Mouse (Mus musculus): ENCODE data around the gene A730049H05Rik. TPM values are rescaled to one million over a fixed set of nuclear protein-coding genes. Genes with fewer than 3 reads are reported as not detected.

Gene A730049H05Rik
- polyA plus RNA-seq, 1 experiment from 2014 or later, result 1.2 TPM

GRCm38 (mm10) chr6:92804254-92804971 is 11.9 kb upstream of the A730049H05Rik start:
- H3K9me3 ChIP-seq, result no peaks in the 10 kb centered on the region
- no peak for ATAC-seq (ENCODE audit: low FRiP score, low read depth)
- no peak overlapping the region for H3K27ac ChIP-seq
- H3K4me1 ChIP-seq, result peaks cover 5% of the 10 kb centered on the region; the same call in 1 of the 2 replicates
- H3K4me3 ChIP-seq, result no peak overlapping the region
- H3K9ac ChIP-seq, result no peak overlapping the region
- no peaks in the 10 kb centered on the region for H3K27me3 ChIP-seq
- WGBS, result 72% methylated on average over 3 of the region's 3 CpGs
- no peak overlapping the region for H3K4me2 ChIP-seq (replicated peaks)
- H3K36me3 ChIP-seq, result peaks cover 62% of the 10 kb centered on the region

DNA sequence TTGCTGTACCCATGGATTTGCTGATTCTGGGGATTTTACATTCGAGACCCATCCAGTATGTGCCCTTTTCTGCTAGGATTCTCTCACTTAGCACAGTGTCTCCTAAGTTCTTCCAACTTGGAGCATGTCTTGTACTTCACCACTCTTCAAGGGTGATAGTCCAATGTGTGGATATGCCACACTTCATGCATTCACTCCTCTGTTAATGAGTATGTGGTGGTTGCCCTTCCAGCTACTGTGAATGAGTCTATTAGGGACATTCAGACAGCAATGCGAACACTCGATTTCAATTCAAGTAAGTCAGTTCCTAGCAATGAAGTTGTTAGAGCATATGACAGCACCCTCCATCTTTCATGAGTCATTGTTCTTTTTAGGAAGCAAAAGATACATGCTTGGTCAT is 6.5 kb upstream of the A730049H05Rik start:
- no peaks in the 10 kb centered on the region for H3K27me3 ChIP-seq
- no peaks in the 10 kb centered on the region for H3K9me3 ChIP-seq
- no peak overlapping the region for H3K9ac ChIP-seq
- no peak overlapping the region for H3K4me2 ChIP-seq (replicated peaks)
- WGBS, result 89% methylated on average over 3 of the region's 3 CpGs
- H3K4me1 ChIP-seq, result no peaks in the 10 kb centered on the region
- H3K36me3 ChIP-seq, result peaks cover 51% of the 10 kb centered on the region
- no peak overlapping the region for H3K27ac ChIP-seq
- no peak for ATAC-seq (ENCODE audit: low FRiP score, low read depth)
- H3K4me3 ChIP-seq, result no peak overlapping the region

GRCm38 (mm10) chr6:92810628-92811027 is 5.7 kb upstream of the A730049H05Rik start:
- Histone ChIP-seq H3K4me2 (replicated peaks) (no peak overlapping the region), H3K36me3 (peaks cover 43% of the 10 kb centered on the region), H3K4me1 (no peaks in the 10 kb centered on the region), H3K27me3 (no peaks in the 10 kb centered on the region), H3K9me3 (no peaks in the 10 kb centered on the region), H3K27ac (no peak overlapping the region), H3K4me3 (no peak overlapping the region), H3K9ac (no peak overlapping the region)
- no peak for ATAC-seq (ENCODE audit: low FRiP score, low read depth)
- 80% methylated on average over 2 of the region's 2 CpGs for WGBS

DNA sequence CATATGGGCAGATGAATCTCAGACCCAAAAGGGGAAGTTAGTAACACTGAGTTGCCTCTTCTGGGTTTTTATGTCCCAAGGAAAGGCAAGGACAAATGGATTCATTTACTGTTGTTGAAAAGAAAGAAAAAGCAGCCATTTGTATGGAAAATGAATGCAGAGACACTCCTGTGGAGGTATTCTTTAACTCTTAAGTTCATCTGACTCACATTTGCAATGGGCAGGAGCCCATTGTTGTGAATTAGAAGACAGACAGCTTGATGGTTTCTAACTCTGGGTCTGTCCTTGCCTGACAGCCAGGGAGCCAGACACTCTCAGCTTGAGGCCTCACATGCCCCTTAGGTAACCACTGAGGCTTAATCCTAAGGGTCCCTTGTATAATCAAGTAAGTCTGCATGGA is 4.7 kb upstream of the A730049H05Rik start:
- H3K9me3 ChIP-seq, result no peaks in the 10 kb centered on the region
- H3K4me2 ChIP-seq (replicated peaks), result no peak overlapping the region
- H3K36me3 ChIP-seq, result peaks cover 38% of the 10 kb centered on the region
- no peak overlapping the region for H3K27ac ChIP-seq
- no peak overlapping the region for H3K4me3 ChIP-seq
- no peak overlapping the region for H3K9ac ChIP-seq
- H3K4me1 ChIP-seq, result peaks cover 6% of the 10 kb centered on the region
- no peak for ATAC-seq (ENCODE audit: low FRiP score, low read depth)
- H3K27me3 ChIP-seq, result no peaks in the 10 kb centered on the region

- WGBS, result 80% methylated on average over 2 of the region's 2 CpGs
Measured at GRCm38 (mm10) chr6:92812702-92813370, 3.4 kb upstream of the A730049H05Rik start.

DNA sequence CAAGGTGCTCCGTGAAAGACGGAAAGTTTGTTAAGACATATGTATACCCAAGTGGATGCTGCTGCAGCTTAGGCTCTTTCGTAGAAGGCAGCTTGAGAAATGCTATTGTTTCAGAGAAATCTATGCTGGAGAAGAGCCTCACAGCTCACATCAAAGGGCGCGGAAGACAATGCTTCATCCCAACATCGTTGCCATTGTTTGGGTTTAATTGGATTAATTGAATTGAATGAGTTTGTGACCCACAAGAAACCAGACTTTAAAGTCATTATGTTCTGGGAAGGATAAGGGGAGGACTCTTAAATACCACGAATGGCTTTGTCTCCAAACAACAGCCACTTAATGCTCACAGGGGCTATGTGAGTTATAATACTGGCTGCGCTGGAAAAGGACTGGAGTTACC is 1.4 kb downstream of the A730049H05Rik start:
- Histone ChIP-seq H3K4me2 (replicated peaks) (no peak overlapping the region), H3K9ac (no peak overlapping the region), H3K27ac (no peak overlapping the region), H3K36me3 (peaks cover 22% of the 10 kb centered on the region; the same call in 1 of the 2 replicates), H3K4me3 (no peak overlapping the region), H3K9me3 (no peaks in the 10 kb centered on the region), H3K27me3 (no peaks in the 10 kb centered on the region), H3K4me1 (peaks cover 10% of the 10 kb centered on the region)
- 73% methylated on average over 8 of the region's 8 CpGs for WGBS
- no peak for ATAC-seq (ENCODE audit: low FRiP score, low read depth)

More at GRCm38 (mm10) chr6:92812702-92813370, 3.4 kb upstream of the A730049H05Rik start:
- H3K9ac ChIP-seq, result no peak overlapping the region
- no peak for ATAC-seq (ENCODE audit: low FRiP score, low read depth)
- H3K27me3 ChIP-seq, result no peaks in the 10 kb centered on the region
- peaks cover 10% of the 10 kb centered on the region for H3K4me1 ChIP-seq
- H3K9me3 ChIP-seq, result no peaks in the 10 kb centered on the region
- H3K27ac ChIP-seq, result no peak overlapping the region
- no peak overlapping the region for H3K4me2 ChIP-seq (replicated peaks)
- no peak overlapping the region for H3K4me3 ChIP-seq
- peaks cover 31% of the 10 kb centered on the region for H3K36me3 ChIP-seq

GRCm38 (mm10) chr6:92821606-92822005 is 5.3 kb downstream of the A730049H05Rik start:
- Histone ChIP-seq H3K27me3 (no peaks in the 10 kb centered on the region), H3K4me2 (replicated peaks) (no peak overlapping the region), H3K9ac (no peak overlapping the region), H3K4me1 (0 out of 2 replicates have a peak, but pooled peaks cover 3% of the 10 kb centered on the region), H3K27ac (no peak overlapping the region), H3K4me3 (no peak overlapping the region), H3K9me3 (no peaks in the 10 kb centered on the region), H3K36me3 (peaks cover 12% of the 10 kb centered on the region)
- no peak for ATAC-seq (ENCODE audit: low FRiP score, low read depth)
- WGBS, result 58% methylated on average over 5 of the region's 5 CpGs

- WGBS, result 72% methylated on average over 6 of the region's 6 CpGs
- Histone ChIP-seq H3K27me3 (no peaks in the 10 kb centered on the region), H3K4me2 (replicated peaks) (no peak overlapping the region), H3K27ac (no peak overlapping the region), H3K4me3 (no peak overlapping the region), H3K36me3 (peaks cover 12% of the 10 kb centered on the region), H3K9ac (no peak overlapping the region), H3K9me3 (no peaks in the 10 kb centered on the region), H3K4me1 (no peaks in the 10 kb centered on the region)
- no peak for ATAC-seq (ENCODE audit: low FRiP score, low read depth)
Measured at GRCm38 (mm10) chr6:92822006-92822405, 5.7 kb downstream of the A730049H05Rik start.

DNA sequence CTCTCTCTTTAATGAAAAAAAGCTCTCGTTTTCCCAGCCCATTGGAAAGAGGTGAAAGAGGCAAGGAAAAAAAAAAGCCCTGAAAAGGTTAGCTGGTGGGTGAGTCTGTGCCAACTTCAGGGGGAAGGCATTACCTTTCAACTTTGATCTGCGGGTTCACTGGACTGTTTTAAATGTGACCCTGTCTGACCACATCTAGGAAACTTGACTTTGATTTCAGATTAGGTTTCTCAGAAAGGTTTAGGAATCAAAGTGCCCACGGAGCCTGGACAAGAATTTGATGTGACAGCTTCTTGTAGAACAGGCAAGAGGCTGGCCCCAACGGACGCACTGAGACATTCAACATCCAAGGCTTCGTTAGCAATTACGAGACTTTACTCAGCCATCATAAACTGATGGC is 7.7 kb downstream of the A730049H05Rik start:
- no peak for ATAC-seq (ENCODE audit: low FRiP score, low read depth)
- Histone ChIP-seq H3K36me3 (peaks cover 15% of the 10 kb centered on the region), H3K9me3 (no peaks in the 10 kb centered on the region), H3K4me2 (replicated peaks) (no peak overlapping the region), H3K27me3 (no peaks in the 10 kb centered on the region), H3K4me3 (no peak overlapping the region), H3K27ac (no peak overlapping the region), H3K9ac (no peak overlapping the region), H3K4me1 (0 out of 2 replicates have a peak, but pooled peaks cover 7% of the 10 kb centered on the region)
- WGBS, result 34% methylated on average over 7 of the region's 7 CpGs

GRCm38 (mm10) chr6:92826561-92826960 is 10.3 kb downstream of the A730049H05Rik start:
- no peak for ATAC-seq (ENCODE audit: low FRiP score, low read depth)
- 94% methylated on average over 5 of the region's 5 CpGs for WGBS

GRCm38 (mm10) chr6:92827360-92827759 is 11.1 kb downstream of the A730049H05Rik start:
- 0 out of 2 replicates have a peak, but pooled peaks cover 7% of the 10 kb centered on the region for H3K4me1 ChIP-seq
- no peak for ATAC-seq (ENCODE audit: low FRiP score, low read depth)
- H3K9me3 ChIP-seq, result no peaks in the 10 kb centered on the region
- H3K4me2 ChIP-seq (replicated peaks), result no peak overlapping the region
- H3K4me3 ChIP-seq, result no peak overlapping the region
- no peak overlapping the region for H3K9ac ChIP-seq
- WGBS, result 53% methylated on average over 5 of the region's 5 CpGs
- H3K36me3 ChIP-seq, result peaks cover 26% of the 10 kb centered on the region
- no peak overlapping the region for H3K27ac ChIP-seq
- H3K27me3 ChIP-seq, result no peaks in the 10 kb centered on the region

More at GRCm38 (mm10) chr6:92826561-92826960, 10.3 kb downstream of the A730049H05Rik start:
- H3K4me2 ChIP-seq (replicated peaks), result no peak overlapping the region
- H3K9me3 ChIP-seq, result no peaks in the 10 kb centered on the region
- no peak overlapping the region for H3K9ac ChIP-seq
- H3K27me3 ChIP-seq, result no peaks in the 10 kb centered on the region
- H3K27ac ChIP-seq, result no peak overlapping the region
- H3K4me1 ChIP-seq, result 0 out of 2 replicates have a peak, but pooled peaks cover 7% of the 10 kb centered on the region
- no peak overlapping the region for H3K4me3 ChIP-seq
- peaks cover 29% of the 10 kb centered on the region for H3K36me3 ChIP-seq

GRCm38 (mm10) chr6:92829148-92829547 is 12.9 kb downstream of the A730049H05Rik start:
- Histone ChIP-seq H3K27me3 (no peaks in the 10 kb centered on the region), H3K4me1 (0 out of 2 replicates have a peak, but pooled peaks cover 7% of the 10 kb centered on the region), H3K4me3 (no peak overlapping the region), H3K27ac (no peak overlapping the region), H3K9ac (no peak overlapping the region), H3K36me3 (peaks cover 23% of the 10 kb centered on the region; the same call in 1 of the 2 replicates), H3K4me2 (replicated peaks) (no peak overlapping the region), H3K9me3 (no peaks in the 10 kb centered on the region)
- 93% methylated on average over 2 of the region's 2 CpGs for WGBS
- no peak for ATAC-seq (ENCODE audit: low FRiP score, low read depth)

Measured in limb, embryonic 13.5 days (tissue).